Mouse (Mus musculus) kidney, embryonic 14.5 days (tissue): ENCODE data around the gene Tnni1. TPM values are rescaled to one million over a fixed set of nuclear protein-coding genes. Genes with fewer than 3 reads are reported as not detected.

ENCODE experiments used
- ATAC-seq: fragments of 200-750 bp; cut with Nextera tagmentation; 2 replicates; pipeline ENCODE4 v1.8.0; 2017; ENCODE audit warnings: moderate number of reproducible peaks, mild to moderate bottlenecking, moderate TSS enrichment, moderate library complexity; ENCODE audit not compliant: low FRiP score, low TSS enrichment
- H3K27ac ChIP-seq: fragments of 300-500 bp; sonication (generic); 2 replicates; pipeline ENCODE4 v1.5.1; 2014; ENCODE audit warnings: low read depth, mild to moderate bottlenecking, low read length, moderate library complexity, mixed read lengths
- H3K27me3 ChIP-seq: fragments of 300-500 bp; sonication (generic); 2 replicates; pipeline ENCODE4 v1.6.1; 2014; ENCODE audit warnings: mild to moderate bottlenecking, low read length; ENCODE audit not compliant: control insufficient read depth, insufficient read depth
- H3K36me3 ChIP-seq: fragments of 300-500 bp; sonication (generic); 2 replicates; pipeline ENCODE4 v1.6.1; 2014; ENCODE audit warnings: low read length, mixed read lengths; ENCODE audit not compliant: control insufficient read depth, insufficient read depth
- H3K4me1 ChIP-seq: fragments of 300-500 bp; sonication (generic); 2 replicates; pipeline ENCODE4 v1.6.1; 2014; ENCODE audit warnings: low read length, mixed read lengths; ENCODE audit not compliant: control insufficient read depth, insufficient read depth
- H3K4me2 ChIP-seq: fragments of 300-500 bp; sonication (generic); replicated peaks from 2 replicates; pipeline ENCODE4 v1.6.1; 2014; ENCODE audit warnings: low read depth, mild to moderate bottlenecking, low read length
- H3K4me3 ChIP-seq: fragments of 300-500 bp; sonication (generic); 2 replicates; pipeline ENCODE4 v1.5.1; 2014; ENCODE audit warnings: mild to moderate bottlenecking, low read length
- H3K9ac ChIP-seq: fragments of 300-500 bp; sonication (generic); 2 replicates; pipeline ENCODE4 v1.6.1; 2014; ENCODE audit warnings: low read depth, mild to moderate bottlenecking, low read length, moderate library complexity
- H3K9me3 ChIP-seq: fragments of 300-500 bp; sonication (generic); 2 replicates; pipeline ENCODE4 v1.6.1; 2016; ENCODE audit warnings: low read length; ENCODE audit not compliant: control insufficient read depth
- WGBS: fragments of 180-500 bp; shearing (Covaris S2); extraction: QIAGEN DNeasy Blood & Tissue Kit; methylation state at CpG from one replicate; pipeline ENCODE4 v1.1.7; 2014; 5-methylcytosine and 5-hydroxymethylcytosine counted together
- polyA plus RNA-seq: library from polyadenylated mRNA; unstranded; fragments of >200 nt; fragmentation: Nextera tagmentation; extraction: Ambion mirVana; gene quantifications from 2 replicates; pipeline ENCODE4 v1.2.1, GENCODE M21; 2014

The Tnni1 gene
- polyA plus RNA-seq, 1 experiment from 2014 or later: 18.3 TPM

DNA sequence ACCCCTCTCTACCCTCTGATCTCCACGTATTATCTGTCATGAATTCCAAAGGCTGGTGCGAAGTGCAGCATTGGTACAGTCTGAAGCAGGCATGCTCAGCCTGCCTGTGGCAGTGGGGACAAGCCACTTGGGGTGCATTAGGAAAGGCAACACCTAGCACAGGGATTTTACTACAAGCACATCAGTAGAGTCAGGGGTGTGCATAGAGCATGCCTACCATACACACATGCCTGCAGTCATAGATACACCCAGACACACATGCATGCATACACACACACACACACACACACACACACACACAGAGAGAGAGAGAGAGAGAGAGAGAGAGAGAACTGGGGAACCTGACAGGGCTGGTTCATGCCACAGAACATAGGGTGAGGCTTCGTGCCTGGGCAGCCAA lies 33.0 kb downstream of the Tnni1 start:
- no peak overlapping the region for H3K27ac ChIP-seq
- no peaks in the 10 kb centered on the region for H3K36me3 ChIP-seq
- 68% methylated on average over 3 of the region's 3 CpGs for WGBS
- H3K4me1 ChIP-seq: no peaks in the 10 kb centered on the region; the same call in 1 of the 2 replicates
- ATAC-seq: no peak
- H3K4me2 ChIP-seq: no peak overlapping the region
- H3K9me3 ChIP-seq: no peaks in the 10 kb centered on the region
- H3K4me3 ChIP-seq: no peak overlapping the region
- no peaks in the 10 kb centered on the region; the same call in 1 of the 2 replicates for H3K27me3 ChIP-seq
- no peak overlapping the region for H3K9ac ChIP-seq

DNA sequence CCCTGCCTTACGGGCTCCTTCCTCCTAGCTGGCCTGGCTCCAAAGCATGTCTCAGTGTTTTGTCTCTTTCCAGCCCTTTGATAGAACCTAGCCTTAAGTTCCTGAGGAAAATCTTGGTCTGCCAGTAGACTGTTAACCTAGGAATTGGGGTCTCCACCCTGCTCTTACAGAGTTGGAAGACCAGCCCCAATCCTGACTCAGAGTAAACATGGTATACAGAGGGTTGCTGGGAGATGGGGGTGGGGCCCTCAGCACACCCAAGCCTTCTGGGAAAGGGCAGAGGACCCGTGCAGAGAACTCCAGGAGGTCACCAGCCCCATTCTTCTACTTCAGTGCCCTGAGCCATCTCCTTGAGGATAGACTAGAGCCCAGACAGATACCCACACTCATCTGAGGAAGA lies 33.4 kb downstream of the Tnni1 start:
- Histone ChIP-seq H3K9ac (no peak overlapping the region), H3K9me3 (no peaks in the 10 kb centered on the region), H3K4me1 (peaks cover under 1% of the 10 kb centered on the region), H3K36me3 (no peaks in the 10 kb centered on the region), H3K4me3 (no peak overlapping the region), H3K4me2 (no peak overlapping the region), H3K27ac (no peak overlapping the region), H3K27me3 (peaks cover 2% of the 10 kb centered on the region; the same call in 1 of the 2 replicates)
- 56% methylated on average over 2 of the region's 2 CpGs for WGBS
- ATAC-seq: no peak

- 60% methylated on average over 4 of the region's 4 CpGs for WGBS
- H3K36me3 ChIP-seq: no peaks in the 10 kb centered on the region
- no peak overlapping the region for H3K4me3 ChIP-seq
- no peak overlapping the region for H3K27ac ChIP-seq
- H3K4me1 ChIP-seq: peaks cover 4% of the 10 kb centered on the region
- H3K9ac ChIP-seq: no peak overlapping the region
- H3K27me3 ChIP-seq: peaks cover 6% of the 10 kb centered on the region; the same call in 1 of the 2 replicates
- ATAC-seq: no peak
- no peak overlapping the region for H3K4me2 ChIP-seq
- no peaks in the 10 kb centered on the region for H3K9me3 ChIP-seq
Measured at GRCm38 (mm10) chr1:135813071-135813470, 33.8 kb downstream of the Tnni1 start.

- Histone ChIP-seq H3K4me3 (no peak overlapping the region), H3K36me3 (no peaks in the 10 kb centered on the region), H3K27me3 (peaks cover 12% of the 10 kb centered on the region), H3K9ac (no peak overlapping the region), H3K4me2 (no peak overlapping the region), H3K9me3 (no peaks in the 10 kb centered on the region), H3K4me1 (peaks cover 4% of the 10 kb centered on the region), H3K27ac (no peak overlapping the region)
- WGBS: 74% methylated on average over 5 of the region's 5 CpGs
- no peak for ATAC-seq
Measured at GRCm38 (mm10) chr1:135813687-135814395, 34.6 kb downstream of the Tnni1 start.

- Histone ChIP-seq H3K4me3 (no peak overlapping the region), H3K9ac (no peak overlapping the region), H3K9me3 (no peaks in the 10 kb centered on the region), H3K4me1 (peaks cover 4% of the 10 kb centered on the region), H3K36me3 (no peaks in the 10 kb centered on the region), H3K4me2 (no peak overlapping the region), H3K27ac (no peak overlapping the region), H3K27me3 (peaks cover 16% of the 10 kb centered on the region)
- ATAC-seq: no peak
- 90% methylated on average over 5 of the region's 5 CpGs for WGBS
Measured at GRCm38 (mm10) chr1:135814531-135814930, 35.3 kb downstream of the Tnni1 start.

DNA sequence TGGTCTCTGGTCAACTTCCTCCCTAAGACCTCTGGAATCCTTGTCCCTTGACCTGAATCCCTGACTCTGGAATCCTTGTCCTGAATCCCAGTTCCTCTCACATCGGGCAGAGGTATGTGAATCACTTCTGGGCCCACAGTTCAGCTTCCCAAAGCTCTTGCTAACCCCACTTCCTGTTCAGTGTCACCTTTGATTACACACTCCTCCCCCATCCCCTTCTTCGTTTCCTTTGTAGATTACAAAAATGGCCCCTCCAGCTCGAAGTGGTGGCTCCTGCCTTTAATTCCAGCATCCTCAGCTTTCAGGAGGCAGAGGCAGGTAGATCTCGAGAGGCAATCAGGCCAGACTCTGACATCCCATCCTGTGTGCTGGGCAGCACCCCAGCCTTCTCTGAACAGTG lies 38.4 kb downstream of the Tnni1 start:
- Histone ChIP-seq H3K4me1 (peaks cover 7% of the 10 kb centered on the region), H3K4me2 (peak overlapping the region; percentile 92; the same call in 1 of the 2 replicates), H3K9me3 (no peaks in the 10 kb centered on the region), H3K4me3 (no peak overlapping the region), H3K36me3 (no peaks in the 10 kb centered on the region), H3K27ac (no peak overlapping the region), H3K9ac (no peak overlapping the region), H3K27me3 (peaks cover 20% of the 10 kb centered on the region)
- 52% methylated on average over 4 of the region's 4 CpGs for WGBS
- no peak for ATAC-seq

GRCm38 (mm10) chr1:135818481-135819086 lies 39.4 kb downstream of the Tnni1 start, which contains the start of gene Lad1:
Lad1 (plus strand) TSS chr1:135818598.
- H3K9me3 ChIP-seq: no peaks in the 10 kb centered on the region
- H3K27me3 ChIP-seq: peaks cover 20% of the 10 kb centered on the region
- no peaks in the 10 kb centered on the region for H3K36me3 ChIP-seq
- H3K4me3 ChIP-seq: peak within 1 kb of the TSS; percentile 48
- under 1% methylated on average over 62 of the region's 63 CpGs for WGBS
- peaks cover 7% of the 10 kb centered on the region; the same call in 1 of the 2 replicates for H3K4me1 ChIP-seq
- H3K9ac ChIP-seq: peak within 1 kb of the TSS; percentile 72
- peak; percentile 63 for ATAC-seq
- no peak within 1 kb of the TSS for H3K27ac ChIP-seq
- peak within 1 kb of the TSS; percentile 92 for H3K4me2 ChIP-seq

DNA sequence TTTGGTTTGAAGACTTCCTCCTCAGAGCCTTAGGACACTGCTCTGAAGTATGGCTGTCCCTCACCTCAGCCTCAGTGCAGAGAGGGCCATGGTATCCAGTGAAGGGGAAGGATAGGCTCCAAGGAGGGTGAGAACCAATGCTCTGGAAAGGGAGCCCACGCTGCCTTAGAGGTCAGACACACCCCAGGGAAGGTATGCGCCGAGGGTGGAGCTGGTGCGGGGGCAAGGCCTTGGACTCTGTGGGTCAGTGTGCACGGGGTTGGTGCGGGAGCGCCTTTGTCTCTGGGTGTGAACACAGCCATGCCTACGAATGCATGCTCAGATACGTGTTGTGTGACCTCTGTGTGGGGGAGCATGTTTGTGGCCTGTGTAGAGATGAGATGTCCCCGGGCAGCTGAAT lies 40.8 kb downstream of the Tnni1 start:
- H3K4me2 ChIP-seq: peak overlapping the region; percentile 92
- no peaks in the 10 kb centered on the region for H3K36me3 ChIP-seq
- peaks cover 7% of the 10 kb centered on the region; the same call in 1 of the 2 replicates for H3K4me1 ChIP-seq
- WGBS: 67% methylated on average over 10 of the region's 10 CpGs
- peak overlapping the region; percentile 48; the same call in 1 of the 2 replicates for H3K4me3 ChIP-seq
- no peaks in the 10 kb centered on the region for H3K9me3 ChIP-seq
- peaks cover 20% of the 10 kb centered on the region for H3K27me3 ChIP-seq
- H3K27ac ChIP-seq: no peak overlapping the region
- H3K9ac ChIP-seq: no peak overlapping the region
- no peak for ATAC-seq
